Mouse (Mus musculus) spleen, postnatal 36 days (tissue): ENCODE data around the gene Fam110a.
"Not testable (repeated sequence)": the region's sequence is repeated elsewhere in the genome, so short reads cannot be mapped to it uniquely, and the experiment has no call there.

Source experiments
- DNase-seq, 2 experiments: peaks; one replicate each; pipeline ENCODE4 v3.0.0; 2022; ENCODE audit warnings: low spot score in 2 of 2, mixed read lengths in 1 of 2

Gene Fam110a

DNA sequence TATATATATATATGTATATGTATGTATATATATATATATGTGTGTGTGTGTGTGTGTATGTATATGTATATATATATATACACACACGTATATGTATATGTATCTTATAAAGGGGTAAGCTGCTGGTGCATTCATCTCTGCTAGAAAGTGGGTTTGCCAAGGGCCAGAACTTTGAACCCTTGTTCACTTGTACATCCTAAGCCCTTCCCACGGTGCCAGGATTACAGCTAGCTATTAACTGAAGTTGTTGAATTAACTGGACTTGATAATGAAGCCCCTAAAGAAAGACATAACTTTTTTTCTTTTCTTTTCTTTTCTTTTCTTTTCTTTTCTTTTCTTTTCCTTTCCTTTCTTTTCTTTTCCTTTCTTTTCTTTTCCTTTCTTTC is 17.2 kb upstream of the Fam110a start:
- DNase-seq: not testable (repeated sequence)

DNA sequence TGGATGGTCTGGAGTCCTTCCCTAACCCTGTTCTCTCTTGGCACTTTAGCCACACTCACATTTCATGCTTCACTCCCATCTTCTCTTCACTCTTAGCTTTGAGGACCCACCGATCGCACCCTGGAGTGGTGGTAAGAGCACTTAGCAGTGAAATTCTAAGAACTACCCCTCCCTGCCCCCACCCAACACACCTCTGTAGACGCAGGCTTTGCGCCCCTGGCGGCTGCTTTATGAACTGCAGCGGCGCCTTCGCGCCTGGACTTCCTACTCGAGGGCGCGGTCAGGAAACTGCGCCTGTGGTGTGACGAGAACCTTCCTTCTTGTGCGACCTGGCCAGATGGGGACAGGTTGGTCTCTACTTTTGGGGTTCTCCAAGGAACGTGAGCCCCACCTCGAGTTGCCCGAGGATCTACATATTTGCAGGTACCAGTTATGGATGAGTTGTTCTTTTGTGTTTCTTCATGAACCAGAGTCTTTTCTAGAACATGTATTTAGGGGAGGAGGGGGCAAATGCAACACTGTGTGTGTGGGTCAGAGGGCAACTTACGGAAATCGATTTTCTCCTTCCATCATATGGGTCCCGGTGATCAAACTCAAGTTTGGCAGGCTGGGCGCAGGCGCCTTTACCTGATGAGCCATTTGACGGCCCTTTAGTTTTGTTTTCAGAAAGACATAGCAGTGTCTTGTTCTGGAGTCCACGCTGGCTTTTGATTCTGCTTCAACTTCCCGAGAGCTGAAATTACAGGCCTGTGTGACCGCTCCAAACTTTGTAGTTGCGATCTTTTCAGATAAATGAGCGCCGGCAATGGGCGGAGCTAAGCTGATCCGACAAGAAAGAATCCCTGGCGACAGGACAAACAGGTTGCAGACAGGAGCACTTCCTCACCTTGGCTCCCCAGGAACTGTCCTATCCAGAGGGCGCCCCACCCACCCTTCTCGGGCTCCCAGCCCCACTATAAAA is 16.5 kb upstream of the Fam110a start, which contains the start of gene Slc52a3:
TSS of gene Slc52a3 (plus strand) at position 283 of the 961 bp plus-strand sequence.
- DNase-seq: peak; percentile 81 to 84

DNA sequence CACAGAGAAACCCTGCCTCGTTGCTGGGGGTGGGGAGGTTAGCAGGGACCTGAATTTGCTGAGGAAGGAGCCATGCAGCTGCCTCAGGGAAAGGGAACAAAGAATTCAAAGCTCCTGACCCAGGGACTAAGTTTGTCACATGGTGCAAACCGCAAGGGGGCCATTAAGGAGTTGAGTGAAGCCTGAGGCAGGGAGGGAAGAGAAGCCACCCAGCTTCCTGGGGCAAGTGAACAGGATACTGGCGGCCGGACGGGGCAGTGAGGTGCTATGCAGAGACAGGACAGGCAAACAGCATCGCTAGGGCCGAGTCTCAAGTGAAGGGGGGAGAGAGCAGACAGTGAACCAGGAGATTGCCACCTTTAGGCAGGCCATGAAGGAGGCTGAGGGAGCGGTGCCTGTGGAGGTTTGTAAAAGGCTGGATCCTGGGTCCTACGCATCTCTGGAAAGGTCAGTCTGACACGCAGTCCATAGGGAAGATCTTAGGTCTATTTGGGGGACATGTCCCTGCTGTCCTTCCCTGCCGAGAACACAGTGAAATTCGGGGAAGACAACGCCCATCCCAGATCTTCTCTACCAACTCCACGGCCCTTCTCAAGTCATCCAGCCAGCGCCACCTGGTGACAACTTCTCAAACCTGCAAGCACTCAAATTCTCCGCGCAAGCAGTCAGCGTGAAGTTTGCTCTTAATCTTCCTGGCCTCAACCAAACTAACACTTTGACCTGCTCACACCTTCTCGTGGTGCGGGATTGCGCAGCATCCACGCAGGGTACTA is 14.5 kb upstream of the Fam110a start:
- DNase-seq: peak; percentile 48 to 65

DNA sequence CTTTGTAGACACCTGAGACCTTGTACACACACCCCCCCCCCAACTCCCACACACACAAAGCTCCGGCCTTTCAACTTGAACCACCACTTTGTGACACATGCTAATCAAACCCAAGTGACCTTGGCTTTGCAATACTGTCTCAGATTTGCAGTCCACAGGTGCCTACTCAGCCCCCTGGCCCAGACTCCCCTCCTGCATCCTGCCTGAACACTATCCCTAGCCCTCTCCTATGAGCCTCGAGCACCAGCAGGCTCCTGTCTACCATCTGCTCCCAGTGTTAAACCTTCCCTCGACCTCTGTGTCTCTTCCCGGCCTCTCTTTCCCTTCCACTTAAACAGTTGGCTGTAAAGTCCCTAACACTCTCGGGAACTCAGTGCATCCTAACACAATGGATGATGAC is 11.4 kb upstream of the Fam110a start:
- DNase-seq: no peak

DNA sequence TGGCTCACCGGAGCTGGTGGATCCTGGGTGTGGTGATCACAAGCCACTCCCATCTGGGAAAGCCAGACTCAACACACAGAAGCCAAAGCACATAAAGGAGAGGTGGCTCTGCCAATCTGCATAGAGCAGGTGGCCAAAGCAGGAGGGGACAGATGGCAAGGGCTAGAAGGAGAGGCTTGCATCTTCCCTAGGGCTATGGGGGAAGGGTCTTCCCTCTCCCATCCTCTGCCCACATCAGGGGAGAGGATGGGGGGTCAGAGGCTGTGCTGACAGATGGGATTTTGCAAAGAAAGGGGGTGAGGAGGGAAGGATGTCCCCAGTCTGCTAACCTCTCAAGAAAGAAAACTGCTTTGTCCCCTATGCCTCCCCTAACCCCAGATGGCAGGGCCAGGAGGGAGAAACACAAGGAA is 11.0 kb upstream of the Fam110a start:
- DNase-seq: no peak

DNA sequence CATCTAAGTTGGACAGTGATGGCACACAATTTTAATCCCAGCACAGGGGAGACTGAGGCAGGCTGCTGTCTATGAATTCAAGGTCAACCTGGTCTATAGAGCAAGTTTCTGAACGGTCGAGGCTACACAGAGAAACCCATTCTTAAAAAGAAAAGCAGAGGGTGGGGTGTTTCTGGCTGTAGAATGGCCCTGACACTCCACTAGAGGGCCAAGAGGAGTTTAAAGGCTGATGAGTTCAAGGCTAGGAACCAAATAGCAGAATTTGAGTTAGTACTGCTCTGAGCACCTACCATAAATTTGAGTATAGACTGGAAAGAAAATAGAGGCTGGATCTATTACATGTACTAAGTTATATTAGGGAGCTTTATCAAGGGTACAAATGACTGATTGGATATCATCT is 9.0 kb upstream of the Fam110a start:
- DNase-seq: no peak

DNA sequence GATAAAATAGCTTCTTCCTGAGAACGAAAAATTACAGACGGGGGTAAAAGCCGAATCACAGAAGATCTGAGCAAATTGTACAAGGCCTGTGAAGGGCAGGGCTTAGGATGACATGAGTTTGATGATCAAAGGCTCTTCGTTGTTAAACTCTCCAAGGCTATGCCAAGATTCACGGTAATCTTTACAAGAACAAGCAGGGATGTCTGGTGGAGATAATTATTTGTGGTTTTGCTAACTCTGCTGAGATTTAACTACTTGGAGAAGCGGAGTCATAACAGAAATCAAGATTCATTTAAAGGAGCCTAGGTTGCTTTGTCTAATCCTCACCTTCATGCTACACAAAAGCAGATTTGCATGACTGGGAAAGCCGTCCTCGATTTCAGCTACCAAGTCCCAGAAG is 6.9 kb upstream of the Fam110a start:
- no peak for DNase-seq

DNA sequence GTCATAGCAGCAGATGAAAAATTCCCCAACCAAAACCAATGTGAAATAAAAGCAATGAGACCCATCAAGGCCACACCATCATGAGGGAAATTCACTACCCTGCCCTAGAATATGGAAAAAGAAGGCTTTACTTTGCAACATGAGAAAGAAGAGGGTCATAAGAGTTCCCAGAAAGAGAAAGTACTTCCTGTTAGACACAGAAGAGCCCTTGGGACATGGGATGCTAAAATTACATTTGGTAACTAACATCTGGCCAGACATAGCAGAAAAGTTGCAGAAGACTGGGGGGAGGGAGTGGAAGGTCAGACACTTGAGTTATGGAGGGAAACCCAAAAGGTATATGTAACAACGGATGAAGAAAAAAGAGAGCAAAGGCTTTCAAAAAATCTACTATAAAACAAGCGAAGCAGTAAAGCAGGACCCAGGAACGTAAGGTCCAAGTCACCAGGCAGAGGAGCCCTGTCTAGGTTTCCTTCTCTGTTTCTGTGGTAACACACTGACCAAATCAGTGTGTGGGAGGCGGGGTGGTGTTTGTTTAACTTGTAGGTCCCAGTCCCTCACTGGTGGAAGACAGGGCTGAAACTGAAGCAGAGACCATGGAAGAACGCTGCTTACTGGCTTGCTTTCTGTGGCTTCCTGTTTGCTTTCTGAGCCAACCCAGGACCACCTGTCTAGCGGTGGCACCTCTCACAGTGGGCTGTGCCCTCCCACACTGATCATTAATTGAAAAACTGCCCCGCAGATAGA is 5.6 kb upstream of the Fam110a start:
- DNase-seq: no peak

DNA sequence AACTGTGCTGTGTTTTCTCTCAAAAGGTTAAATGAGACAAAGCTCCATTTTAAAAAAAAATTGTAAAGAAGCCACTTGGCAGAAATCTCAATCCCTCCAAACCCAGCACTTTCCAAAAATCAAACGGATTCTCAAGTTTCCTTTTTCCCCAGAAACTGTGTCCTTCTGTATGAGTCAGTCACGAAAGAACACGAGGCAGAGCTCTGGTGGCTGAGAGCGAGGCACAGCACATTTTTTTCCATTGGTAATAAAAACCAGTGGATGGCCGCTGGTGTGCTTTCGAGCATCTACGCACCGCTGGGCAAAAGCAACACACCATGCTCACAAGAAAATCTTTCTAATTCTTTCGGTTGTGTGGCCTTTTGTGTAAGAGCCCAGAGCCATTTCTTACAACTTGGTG is 4.0 kb upstream of the Fam110a start:
- no peak for DNase-seq

DNA sequence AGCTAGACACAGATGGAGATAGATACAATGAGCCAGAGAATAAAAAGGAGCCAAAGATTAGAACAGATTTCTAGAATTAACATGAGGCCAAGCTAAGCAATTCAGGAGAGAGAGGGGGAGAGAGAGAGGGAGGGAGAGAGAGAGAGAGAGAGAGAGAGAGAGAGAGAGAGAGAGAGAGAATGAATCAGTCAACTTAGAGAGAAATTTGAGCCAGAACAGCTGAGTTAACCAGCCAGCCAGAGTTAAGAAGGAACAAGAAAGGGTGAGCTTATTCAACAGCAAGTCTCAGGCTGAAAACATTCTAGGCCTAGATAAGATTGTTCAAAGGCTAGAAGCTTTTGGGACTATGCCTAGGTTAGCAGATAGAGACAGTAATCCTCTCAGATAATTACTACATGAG is 2.5 kb upstream of the Fam110a start:
- no peak for DNase-seq

DNA sequence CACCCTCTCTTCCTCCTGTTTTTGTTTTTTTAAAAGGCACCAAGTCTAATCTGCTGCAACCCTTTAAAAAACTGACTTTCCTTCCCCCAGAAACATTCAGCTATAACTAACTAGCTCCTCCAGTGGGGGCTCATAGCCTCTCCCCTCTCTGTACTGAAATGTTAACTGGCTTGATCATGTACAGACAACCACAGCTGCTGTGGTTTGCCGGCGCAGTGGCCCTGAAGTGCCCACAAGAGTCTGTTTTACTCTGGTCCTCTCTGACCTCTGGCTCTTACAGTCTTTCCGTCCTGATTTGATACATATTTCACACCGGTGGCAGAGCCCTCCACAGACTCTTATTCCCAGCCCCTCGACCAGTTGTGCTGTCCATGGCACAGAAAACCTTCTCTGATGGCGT is 1.2 kb upstream of the Fam110a start:
- no peak for DNase-seq

DNA sequence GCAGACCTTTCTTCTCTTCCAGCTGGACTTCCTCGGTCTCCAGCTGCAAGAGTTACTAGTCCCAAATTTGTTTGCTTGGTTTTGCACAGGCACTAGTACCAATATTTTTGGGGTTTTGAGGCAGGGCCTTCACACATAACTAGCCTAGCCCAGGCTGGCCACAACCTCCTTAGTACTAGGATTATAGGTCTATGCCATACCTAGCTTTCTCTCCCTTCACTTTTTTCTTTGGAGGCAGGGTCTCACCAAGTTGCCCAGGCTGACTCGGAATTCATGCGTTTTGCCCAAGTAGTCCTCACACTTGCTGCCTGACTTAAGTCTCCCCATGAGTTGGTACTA is 305 bp upstream of the Fam110a start:
- DNase-seq: no peak

DNA sequence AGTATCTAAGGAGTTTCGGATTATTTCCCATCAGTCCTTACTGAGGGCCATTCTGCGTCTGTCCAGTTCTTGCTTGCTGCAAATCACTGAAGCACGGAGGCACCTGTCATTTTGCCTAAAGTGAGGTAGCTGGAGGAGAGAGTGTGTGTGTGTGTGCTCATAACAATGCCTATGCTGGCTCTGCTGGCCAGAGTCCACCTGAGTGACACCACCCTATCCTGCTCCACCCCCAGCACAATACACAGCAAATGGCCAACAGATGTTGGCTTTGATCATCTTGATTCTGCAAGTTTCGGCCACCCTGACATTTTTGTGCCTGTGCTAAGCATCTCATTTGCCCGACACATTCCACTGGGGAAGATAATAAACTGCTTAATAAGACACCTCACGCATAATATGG is 1.5 kb downstream of the Fam110a start:
- DNase-seq: no peak

DNA sequence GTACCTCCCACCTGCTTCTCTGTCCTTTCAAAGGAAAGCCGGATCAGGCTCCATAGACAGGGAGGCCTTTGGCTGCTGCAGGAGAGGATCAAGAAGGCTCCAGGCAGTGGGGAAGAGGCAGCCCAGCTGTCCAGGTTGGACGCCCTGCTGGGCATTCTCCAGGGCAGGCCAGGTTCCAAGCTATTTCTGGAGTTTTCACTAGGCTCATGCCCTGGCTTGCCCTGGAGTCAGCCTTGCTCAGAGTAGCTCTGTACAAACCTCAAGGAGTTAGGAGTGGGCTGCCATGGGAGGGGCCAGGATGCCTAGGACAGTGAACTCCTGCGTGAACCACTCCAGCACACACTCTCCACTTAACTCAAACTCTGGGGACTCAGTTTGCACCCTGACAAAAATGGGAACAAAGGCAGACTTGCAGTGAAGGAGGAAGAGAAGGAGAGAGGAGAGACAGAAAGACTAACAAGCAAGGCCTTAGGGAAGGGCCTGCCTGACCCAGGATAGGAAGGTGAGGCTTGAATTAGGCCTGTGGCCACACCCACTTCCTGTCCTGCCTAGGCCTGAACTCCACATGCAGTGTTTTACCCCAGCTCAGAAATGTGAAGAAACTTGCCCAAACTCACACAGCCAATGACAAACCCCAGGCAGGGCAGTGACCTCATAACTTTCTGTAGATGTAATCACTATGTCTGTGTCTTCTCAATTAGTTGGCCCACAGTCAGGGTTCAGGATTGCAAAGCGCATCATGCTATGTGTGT is 2.2 kb downstream of the Fam110a start:
- no peak for DNase-seq

DNA sequence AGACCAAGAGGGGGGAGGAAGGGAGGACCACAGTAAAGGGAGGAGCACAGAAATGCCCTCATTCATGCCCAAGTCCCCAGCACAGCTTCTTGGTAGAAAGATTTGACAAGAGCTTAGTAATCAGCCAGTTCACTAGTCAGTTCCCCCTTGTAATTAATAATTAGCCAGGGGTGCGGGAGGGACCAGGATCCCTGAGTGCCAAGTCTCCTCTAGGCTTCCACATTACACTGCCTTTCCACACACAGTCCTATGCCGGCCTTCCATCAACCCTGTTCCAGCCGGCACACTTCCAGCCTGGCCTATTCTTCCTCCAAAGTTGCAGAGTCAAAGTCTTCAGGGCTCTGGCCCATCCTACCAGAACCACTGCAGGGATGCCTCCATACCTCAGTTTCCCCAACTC is 4.0 kb downstream of the Fam110a start:
- DNase-seq: no peak

DNA sequence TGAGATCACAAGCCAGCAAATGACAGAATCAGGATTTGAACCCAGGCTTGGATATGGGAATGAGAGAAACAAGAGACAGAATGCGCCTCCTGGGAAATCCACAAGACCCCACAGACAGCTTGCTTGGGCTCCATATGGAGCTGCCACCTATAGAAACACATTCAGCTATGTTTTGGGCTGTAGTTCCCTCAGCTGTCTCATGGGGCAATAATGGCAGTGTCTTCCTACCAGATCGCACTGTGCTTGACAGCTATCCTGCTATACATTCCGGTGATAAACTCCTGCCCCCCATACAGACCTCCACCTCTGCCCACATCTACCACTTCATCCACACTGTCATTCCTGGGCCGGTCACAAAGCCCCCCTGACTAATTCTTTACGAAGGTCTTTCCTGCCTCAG is 4.7 kb downstream of the Fam110a start:
- no peak for DNase-seq

DNA sequence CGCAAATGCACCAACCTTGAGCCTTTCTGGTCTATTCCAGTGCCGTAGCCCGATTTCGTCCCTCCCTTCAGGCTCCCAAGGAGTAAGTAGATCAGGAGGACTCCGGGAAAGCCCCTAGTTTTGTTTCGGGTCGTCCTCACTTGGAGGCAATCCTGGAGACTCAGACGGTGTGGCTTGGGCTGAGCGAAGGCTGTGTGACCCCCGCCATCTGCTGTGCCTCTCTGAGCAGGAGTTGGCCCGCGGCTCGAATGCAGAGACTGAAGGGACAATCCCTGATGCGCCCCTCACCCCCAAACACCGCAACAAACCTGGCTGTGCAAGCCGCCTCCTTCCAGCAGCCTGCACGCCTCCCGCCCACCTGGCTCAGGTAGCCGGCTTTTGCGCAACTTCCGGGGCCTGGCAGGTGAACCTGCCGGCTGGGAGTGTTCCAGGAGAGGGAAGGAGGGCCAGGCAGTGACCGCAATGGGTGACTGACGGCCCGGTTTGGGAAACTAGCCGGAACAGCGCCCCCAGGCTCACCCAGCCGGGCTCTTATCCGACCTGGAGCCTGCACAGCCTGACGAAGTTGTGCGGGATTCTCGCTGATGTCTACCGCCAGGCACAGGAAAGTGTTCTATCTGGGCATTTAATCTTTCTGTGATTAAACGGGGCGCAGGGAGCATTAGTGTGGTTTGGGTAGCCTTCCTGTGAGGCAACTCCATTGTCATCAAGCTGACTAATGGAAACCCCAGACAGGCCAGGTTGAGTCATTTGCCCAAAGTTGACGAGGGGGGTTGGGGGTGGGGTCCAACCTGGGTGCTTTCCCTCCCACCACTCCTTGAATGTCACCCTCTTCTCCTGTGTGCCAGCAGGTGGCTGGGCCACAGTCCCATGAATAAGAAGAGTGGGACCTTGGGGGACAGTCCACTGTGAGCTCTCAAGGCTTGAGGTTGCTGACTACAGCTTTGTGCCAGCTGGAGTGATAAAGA is 6.1 kb downstream of the Fam110a start:
- no peak for DNase-seq

DNA sequence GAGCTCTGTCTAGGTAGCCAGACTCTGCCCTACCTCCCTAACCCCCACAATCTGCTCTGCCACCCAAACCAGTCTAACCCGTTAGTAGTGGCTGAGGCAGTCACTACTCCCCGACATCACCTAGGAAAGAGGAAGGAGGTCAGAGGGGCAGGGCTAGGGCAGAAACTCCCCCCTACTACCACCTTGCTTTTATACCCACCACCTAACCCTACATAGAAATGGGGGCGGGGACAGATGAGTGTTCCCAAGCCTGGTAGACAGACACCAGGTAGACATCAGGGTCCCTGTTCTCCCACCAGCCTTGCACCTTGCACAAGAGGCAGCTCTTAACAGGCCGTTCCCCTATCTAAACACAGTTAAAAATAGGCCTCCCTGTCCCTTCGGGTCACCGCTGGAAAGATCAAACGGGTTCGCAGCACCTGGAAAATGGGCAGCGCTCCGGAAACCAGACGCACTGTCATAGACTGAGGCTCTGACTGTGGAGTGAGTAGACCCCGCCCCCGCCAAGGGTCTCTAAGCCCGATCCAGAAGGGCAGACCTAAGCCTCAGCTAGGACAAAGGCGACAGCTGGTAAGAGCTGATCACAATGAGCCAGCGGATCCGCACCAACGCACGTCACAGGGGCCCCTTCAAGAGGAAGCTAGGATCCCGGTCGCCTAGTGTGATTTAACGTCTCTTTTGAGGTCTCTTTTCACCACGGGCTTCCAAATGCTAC is 7.0 kb downstream of the Fam110a start:
- peak in 1 of 2 experiments; percentile 21 for DNase-seq

DNA sequence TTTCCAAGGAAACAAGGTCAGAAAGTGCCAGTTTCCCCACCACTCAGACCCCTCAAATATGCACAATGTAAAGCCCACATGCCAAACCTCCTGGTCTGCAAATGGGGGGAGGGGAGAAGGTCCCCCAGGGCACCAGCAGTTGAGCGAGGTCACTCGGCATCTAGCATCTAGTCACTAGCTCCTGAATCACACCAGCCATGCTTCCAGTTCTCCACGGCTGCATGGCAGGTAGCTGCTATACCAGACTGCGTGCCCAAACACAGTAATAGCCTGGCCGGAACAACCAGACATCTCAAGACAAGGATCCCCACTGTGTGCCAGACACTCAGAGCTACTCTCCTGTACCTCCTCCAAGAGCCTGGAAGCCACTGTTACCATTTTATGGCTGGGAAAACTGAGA is 8.3 kb downstream of the Fam110a start:
- no peak for DNase-seq
